Mouse (Mus musculus) intestine, embryonic 16.5 days (tissue): ENCODE measurements at regions not wholly inside any gene's neighbourhood (a gene's known extent, or its start where the extent isn't known, plus 50 kb on each side); places are given as distances from the start of the nearest gene placed in this dataset.
A peak's percentile ranks its signal among the peaks of the same experiment; 100 is the strongest.

Experiments used
- ATAC-seq: fragments of 200-750 bp; cut with Nextera tagmentation; 2 replicates; pipeline ENCODE4 v1.8.0; 2017; ENCODE audit warnings: moderate TSS enrichment, moderate library complexity
- H3K27ac ChIP-seq: fragments of 300-500 bp; sonication (generic); 2 replicates; pipeline ENCODE4 v1.5.1; 2014; ENCODE audit warnings: mild to moderate bottlenecking, low read length
- H3K27me3 ChIP-seq: fragments of 300-500 bp; sonication (generic); replicated peaks from 2 replicates; pipeline ENCODE4 v1.6.1; 2014; ENCODE audit warnings: low read length, control low read depth, mixed read lengths; ENCODE audit not compliant: control insufficient read depth, insufficient read depth
- H3K36me3 ChIP-seq: fragments of 300-500 bp; sonication (generic); 2 replicates; pipeline ENCODE4 v1.6.1; 2014; ENCODE audit warnings: low read length, control low read depth; ENCODE audit not compliant: control insufficient read depth, insufficient read depth
- H3K4me1 ChIP-seq: fragments of 300-500 bp; sonication (generic); 2 replicates; pipeline ENCODE4 v1.6.1; 2014; ENCODE audit warnings: low read length, control low read depth, mixed read lengths; ENCODE audit not compliant: control insufficient read depth, insufficient read depth
- H3K4me2 ChIP-seq: fragments of 300-500 bp; sonication (generic); 2 replicates; pipeline ENCODE4 v1.6.1; 2014; ENCODE audit warnings: low read depth, low read length, control low read depth
- H3K4me3 ChIP-seq: fragments of 300-500 bp; sonication (generic); 2 replicates; pipeline ENCODE4 v1.5.1; 2014; ENCODE audit warnings: mild to moderate bottlenecking, low read length
- H3K9ac ChIP-seq: fragments of 300-500 bp; sonication (generic); 2 replicates; pipeline ENCODE4 v1.6.1; 2014; ENCODE audit warnings: low read depth, low read length
- H3K9me3 ChIP-seq: fragments of 300-500 bp; sonication (generic); 2 replicates; pipeline ENCODE4 v1.6.1; 2016; ENCODE audit warnings: low read length, control low read depth; ENCODE audit not compliant: control insufficient read depth
- WGBS: fragments of 180-500 bp; shearing (Covaris S2); extraction: QIAGEN DNeasy Blood & Tissue Kit; methylation state at CpG from one replicate; pipeline ENCODE4 v1.1.7; 2014; 5-methylcytosine and 5-hydroxymethylcytosine counted together

GRCm38 (mm10) chr7:110679916-110680315, 52.5 kb downstream of the Adm start:
- Histone ChIP-seq H3K9ac (no peak overlapping the region), H3K4me1 (no peaks in the 10 kb centered on the region), H3K27me3 (no peaks in the 10 kb centered on the region), H3K36me3 (no peaks in the 10 kb centered on the region), H3K4me3 (no peak overlapping the region), H3K27ac (no peak overlapping the region), H3K9me3 (no peaks in the 10 kb centered on the region), H3K4me2 (no peak overlapping the region)
- ATAC-seq: no peak
- WGBS: 74% methylated on average over 1 of the region's 1 CpGs

DNA sequence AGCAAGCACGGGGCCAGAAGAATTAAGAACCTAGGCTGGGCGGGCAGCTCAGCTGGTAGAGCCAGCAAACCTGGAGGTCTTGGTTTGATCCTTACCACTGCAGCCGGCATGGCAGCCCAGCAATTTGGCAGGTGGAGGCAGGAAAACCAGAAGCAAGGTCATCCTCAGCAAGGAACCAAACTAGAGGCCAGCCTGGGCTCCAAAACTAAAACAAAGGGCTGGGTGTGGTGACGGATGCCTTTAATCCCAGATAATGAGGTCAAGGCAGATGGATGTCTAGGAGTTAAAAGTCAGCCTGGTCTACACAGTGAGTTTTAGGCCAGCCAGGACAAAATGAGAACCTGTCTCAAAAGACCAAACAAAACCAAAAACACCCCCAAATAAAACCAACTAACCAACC, 55.5 kb downstream of the Adm start:
- ATAC-seq: no peak
- 78% methylated on average over 4 of the region's 4 CpGs for WGBS
- H3K27me3 ChIP-seq: no peaks in the 10 kb centered on the region
- H3K9me3 ChIP-seq: no peaks in the 10 kb centered on the region
- no peak overlapping the region for H3K9ac ChIP-seq
- H3K4me3 ChIP-seq: no peak overlapping the region
- no peak overlapping the region for H3K27ac ChIP-seq
- no peaks in the 10 kb centered on the region for H3K4me1 ChIP-seq
- no peak overlapping the region for H3K4me2 ChIP-seq
- H3K36me3 ChIP-seq: no peaks in the 10 kb centered on the region

DNA sequence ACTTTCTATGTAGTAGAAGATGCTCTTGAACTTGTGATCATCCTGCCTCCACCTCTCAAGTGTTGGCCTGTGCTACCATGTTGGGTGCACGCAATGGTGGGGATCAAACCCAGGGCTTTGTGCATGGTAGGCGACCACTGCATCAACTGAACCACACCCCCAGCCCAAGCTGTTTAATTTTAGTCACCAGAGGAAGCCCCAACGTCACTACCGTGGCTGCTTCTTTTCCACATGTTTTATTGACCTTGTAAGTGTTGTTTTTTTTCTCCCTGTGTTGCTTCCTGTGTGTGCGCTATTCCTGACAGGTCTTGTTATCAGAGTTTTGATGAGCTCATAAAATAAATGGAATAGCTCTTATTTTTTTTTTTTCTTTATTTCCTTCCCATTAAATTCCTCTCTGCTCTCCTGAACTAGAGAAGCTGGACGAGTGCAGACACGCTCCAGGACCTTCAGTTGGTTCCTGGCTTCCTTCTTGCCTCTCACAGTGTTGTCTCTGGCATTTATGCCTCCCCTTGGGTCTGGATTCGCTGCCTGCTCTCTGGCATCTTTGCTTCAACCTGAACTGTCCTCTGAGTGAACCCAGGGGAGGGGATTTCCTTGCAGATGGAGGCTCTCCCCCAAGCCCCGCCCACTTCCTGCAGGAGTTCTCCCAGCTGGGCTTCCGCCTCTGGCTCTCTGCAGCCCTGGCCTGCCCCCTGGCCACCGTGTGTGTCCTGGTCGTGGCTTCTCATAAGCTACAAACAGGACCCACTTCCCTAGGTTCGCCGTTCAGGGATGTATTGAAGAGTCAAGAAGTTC, 61.6 kb downstream of the Adm start:
- H3K9ac ChIP-seq: no peak overlapping the region
- peaks cover 15% of the 10 kb centered on the region for H3K4me1 ChIP-seq
- no peaks in the 10 kb centered on the region for H3K36me3 ChIP-seq
- peak overlapping the region; percentile 43 for H3K4me2 ChIP-seq
- peak overlapping the region; percentile 81 for H3K27ac ChIP-seq
- ATAC-seq: peak; percentile 95
- no peaks in the 10 kb centered on the region for H3K9me3 ChIP-seq
- H3K27me3 ChIP-seq: no peaks in the 10 kb centered on the region
- H3K4me3 ChIP-seq: no peak overlapping the region
- WGBS: 22% methylated on average over 14 of the region's 14 CpGs

DNA sequence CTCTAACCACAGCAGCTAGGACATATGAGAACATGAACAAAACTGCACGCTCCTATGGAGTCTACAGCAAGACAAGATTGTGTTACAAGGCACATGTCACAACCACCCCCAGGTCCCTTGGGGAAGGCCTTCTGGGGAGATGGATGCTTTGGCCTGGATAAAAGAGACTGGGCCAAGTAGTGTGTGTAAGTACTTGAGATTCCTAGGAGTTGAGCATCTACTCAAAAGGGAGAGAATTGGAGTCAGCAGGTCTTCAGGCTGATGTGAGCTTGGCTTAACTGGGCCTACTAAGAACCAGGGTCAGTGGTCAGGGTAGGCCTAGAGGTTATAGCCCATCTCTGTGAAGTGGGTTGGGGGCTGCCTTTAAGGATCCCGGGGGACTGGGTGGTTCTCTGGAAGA, 62.8 kb downstream of the Adm start:
- H3K27ac ChIP-seq: no peak overlapping the region
- H3K9ac ChIP-seq: no peak overlapping the region
- H3K36me3 ChIP-seq: no peaks in the 10 kb centered on the region
- ATAC-seq: no peak
- no peak overlapping the region for H3K4me2 ChIP-seq
- H3K9me3 ChIP-seq: no peaks in the 10 kb centered on the region
- peaks cover 15% of the 10 kb centered on the region for H3K4me1 ChIP-seq
- 85% methylated on average over 2 of the region's 2 CpGs for WGBS
- H3K27me3 ChIP-seq: no peaks in the 10 kb centered on the region
- no peak overlapping the region for H3K4me3 ChIP-seq

GRCm38 (mm10) chr7:110690856-110691255, 63.4 kb downstream of the Adm start:
- H3K27ac ChIP-seq: no peak overlapping the region
- H3K4me3 ChIP-seq: no peak overlapping the region
- peak; percentile 52 for ATAC-seq

GRCm38 (mm10) chr7:110694262-110694661, 66.8 kb downstream of the Adm start:
- ATAC-seq: no peak
- H3K36me3 ChIP-seq: no peaks in the 10 kb centered on the region
- 74% methylated on average over 5 of the region's 5 CpGs for WGBS
- H3K27ac ChIP-seq: no peak overlapping the region
- no peak overlapping the region for H3K4me3 ChIP-seq
- no peaks in the 10 kb centered on the region for H3K27me3 ChIP-seq
- no peaks in the 10 kb centered on the region for H3K9me3 ChIP-seq
- H3K9ac ChIP-seq: no peak overlapping the region
- H3K4me1 ChIP-seq: peaks cover 9% of the 10 kb centered on the region; the same call in 1 of the 2 replicates
- H3K4me2 ChIP-seq: no peak overlapping the region

More at GRCm38 (mm10) chr7:110690856-110691255, 63.4 kb downstream of the Adm start:
- 76% methylated on average over 9 of the region's 9 CpGs for WGBS
- H3K27me3 ChIP-seq: no peaks in the 10 kb centered on the region
- no peaks in the 10 kb centered on the region for H3K9me3 ChIP-seq
- H3K36me3 ChIP-seq: no peaks in the 10 kb centered on the region
- H3K4me2 ChIP-seq: no peak overlapping the region
- no peak overlapping the region for H3K9ac ChIP-seq
- peaks cover 15% of the 10 kb centered on the region for H3K4me1 ChIP-seq

DNA sequence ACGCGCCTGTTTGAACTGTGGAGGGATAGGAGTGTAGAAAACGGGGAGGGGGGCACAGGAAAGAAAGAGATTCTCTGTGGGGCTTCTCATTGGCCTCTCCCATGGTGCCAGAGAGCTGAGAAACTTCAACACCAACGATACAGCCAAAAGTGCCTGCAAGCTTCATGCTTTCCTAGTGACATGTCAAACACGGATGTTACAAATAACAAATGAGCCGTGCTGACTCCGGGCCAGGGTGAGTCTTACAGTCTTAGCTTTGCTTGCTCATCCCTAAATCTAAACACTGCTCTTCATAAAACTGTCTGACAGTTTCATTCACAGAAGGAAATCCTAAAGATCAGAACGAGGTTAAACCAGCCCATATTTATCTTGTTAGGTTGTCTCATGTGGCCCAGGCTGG, 68.3 kb downstream of the Adm start:
- Histone ChIP-seq H3K27me3 (no peaks in the 10 kb centered on the region), H3K36me3 (no peaks in the 10 kb centered on the region), H3K4me3 (no peak overlapping the region), H3K27ac (no peak overlapping the region), H3K4me2 (no peak overlapping the region), H3K9me3 (no peaks in the 10 kb centered on the region), H3K9ac (no peak overlapping the region), H3K4me1 (no peaks in the 10 kb centered on the region)
- ATAC-seq: no peak
- WGBS: 65% methylated on average over 8 of the region's 8 CpGs

DNA sequence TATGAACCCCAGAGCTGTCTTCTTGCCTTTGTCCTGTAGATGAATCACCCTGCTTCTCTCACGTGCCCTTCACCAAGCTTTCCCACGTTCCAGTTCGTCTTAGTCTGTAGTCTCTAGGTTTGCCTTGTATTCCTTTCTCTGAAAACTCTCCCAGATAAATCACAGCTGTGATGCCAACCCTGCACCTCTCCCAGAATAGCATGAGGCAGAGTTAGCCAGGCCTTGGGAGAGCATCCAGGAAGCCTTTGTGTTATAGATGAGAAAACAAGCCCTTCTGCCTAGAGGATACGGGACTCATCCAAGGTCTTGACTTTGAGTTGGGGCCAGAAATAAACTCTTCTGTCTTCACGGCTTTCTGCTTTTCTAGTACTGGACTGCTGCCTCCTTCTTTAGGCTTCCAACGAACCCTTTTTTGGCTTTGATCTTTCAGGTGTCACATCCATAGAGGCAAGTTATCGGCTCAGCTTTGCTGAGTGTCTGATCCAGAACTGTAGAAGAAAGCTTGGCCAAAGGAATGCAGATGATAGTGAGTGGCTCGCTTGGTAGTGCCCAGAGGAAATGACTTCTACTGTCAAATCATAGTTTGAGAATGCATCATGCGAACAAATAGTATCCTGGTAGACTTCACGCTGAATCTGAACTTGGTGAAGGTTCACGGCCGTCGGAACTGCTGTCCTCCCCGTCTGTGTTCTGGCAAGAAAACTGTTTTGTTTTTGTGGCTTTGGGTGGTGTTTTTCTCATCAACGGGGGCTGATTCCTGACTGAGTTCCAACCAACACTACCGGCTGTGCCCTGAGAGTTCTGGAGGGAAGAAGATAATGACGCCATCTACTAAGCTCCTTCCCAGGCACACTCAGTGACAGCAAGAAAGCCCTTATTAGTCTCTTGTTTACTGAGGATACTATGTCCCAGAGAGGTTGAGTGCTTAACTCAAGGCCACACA, 69.5 kb upstream of the Ampd3 start:
- whole genome bisulfite sequencing: 84% methylated on average over 17 of the region's 17 CpGs
- Histone ChIP-seq H3K4me1 (no peaks in the 10 kb centered on the region), H3K27me3 (no peaks in the 10 kb centered on the region), H3K9me3 (no peaks in the 10 kb centered on the region), H3K36me3 (no peaks in the 10 kb centered on the region), H3K4me2 (no peak overlapping the region), H3K4me3 (no peak overlapping the region), H3K27ac (no peak overlapping the region), H3K9ac (no peak overlapping the region)
- no peak for ATAC-seq

DNA sequence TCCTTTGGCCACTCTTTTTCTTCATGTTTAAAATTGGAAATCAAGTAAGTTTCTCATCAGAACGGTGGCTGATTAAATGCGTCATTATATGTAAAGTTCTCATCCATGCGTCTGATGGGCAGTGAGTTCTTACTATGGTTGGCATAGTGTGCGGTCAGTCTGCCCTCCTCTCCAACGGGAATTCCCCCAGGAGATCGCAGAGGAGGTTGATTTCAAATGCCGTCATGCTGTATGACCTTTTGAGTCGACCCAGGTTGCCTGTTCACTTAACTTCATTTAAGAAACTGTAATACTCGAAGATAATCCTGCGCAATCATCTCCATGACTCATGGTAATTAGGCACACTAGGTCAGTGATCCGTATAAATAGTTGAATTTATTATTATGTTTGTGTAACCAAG, 68.4 kb upstream of the Ampd3 start:
- Histone ChIP-seq H3K4me3 (no peak overlapping the region), H3K9ac (no peak overlapping the region), H3K4me2 (no peak overlapping the region), H3K27me3 (no peaks in the 10 kb centered on the region), H3K27ac (no peak overlapping the region), H3K9me3 (no peaks in the 10 kb centered on the region), H3K4me1 (no peaks in the 10 kb centered on the region), H3K36me3 (no peaks in the 10 kb centered on the region)
- no peak for ATAC-seq
- WGBS: 83% methylated on average over 11 of the region's 11 CpGs
